Mouse (Mus musculus) gastrocnemius, adult 2 months (tissue): ENCODE results near the gene Caly. TPM values are rescaled to one million over a fixed set of nuclear protein-coding genes. Genes with fewer than 3 reads are reported as not detected.

Experiments
- DNase-seq: peaks from one replicate; pipeline ENCODE4 v3.0.0; 2022
- H3K27ac ChIP-seq: fragments of 200-600 bp; 2 replicates; pipeline ENCODE4 v1.8.1; 2022; ENCODE audit warnings: mild to moderate bottlenecking
- H3K4me3 ChIP-seq: fragments of 200-600 bp; 2 replicates; pipeline ENCODE4 v1.8.1; 2022; ENCODE audit warnings: mild to moderate bottlenecking, moderate library complexity
- CTCF ChIP-seq: fragments of 200-600 bp; IDR thresholded peaks from 2 replicates; pipeline ENCODE4 v1.8.1; 2022; ENCODE audit warnings: antibody characterized with exemption, mild to moderate bottlenecking, moderate library complexity
- intact Hi-C: fragments of 180-260 bp; cut with DNase I; formaldehyde crosslinking; loops from one replicate; pipeline ENCODE4 v1.15.1; 2025
- total RNA-seq, 2 experiments: library from RNA; stranded (reverse); gene quantifications; 2 replicates each; pipeline ENCODE4 v1.2.3; 2021

Gene Caly
- total RNA-seq, 2 experiments from 2014 or later = 0.20 TPM; not detected in 1

DNA sequence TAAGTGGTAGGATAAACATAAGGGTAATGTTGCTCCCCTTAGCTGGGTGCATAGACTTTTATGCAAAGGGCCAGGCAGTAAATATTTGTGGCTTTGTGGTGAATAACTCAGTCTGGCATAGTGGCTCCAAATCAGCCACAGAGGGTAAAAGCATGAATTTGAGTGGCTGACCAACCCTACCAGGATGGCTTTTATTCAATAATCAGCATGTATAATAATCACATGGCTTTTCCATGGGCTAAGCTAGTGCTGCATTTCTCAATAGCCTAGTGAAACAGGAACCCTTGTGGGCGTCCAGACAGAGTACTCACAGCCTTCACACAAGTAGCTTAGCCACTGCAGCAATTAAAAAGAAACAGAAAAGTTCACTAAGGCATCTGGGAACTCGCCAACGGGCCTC, 29.6 kb upstream of the Caly start:
- no peak for TF ChIP-seq CTCF
- intact Hi-C loops = no loop called here
- Histone ChIP-seq H3K27ac (no peak overlapping the region), H3K4me3 (no peak overlapping the region)
- DNase-seq = no peak

DNA sequence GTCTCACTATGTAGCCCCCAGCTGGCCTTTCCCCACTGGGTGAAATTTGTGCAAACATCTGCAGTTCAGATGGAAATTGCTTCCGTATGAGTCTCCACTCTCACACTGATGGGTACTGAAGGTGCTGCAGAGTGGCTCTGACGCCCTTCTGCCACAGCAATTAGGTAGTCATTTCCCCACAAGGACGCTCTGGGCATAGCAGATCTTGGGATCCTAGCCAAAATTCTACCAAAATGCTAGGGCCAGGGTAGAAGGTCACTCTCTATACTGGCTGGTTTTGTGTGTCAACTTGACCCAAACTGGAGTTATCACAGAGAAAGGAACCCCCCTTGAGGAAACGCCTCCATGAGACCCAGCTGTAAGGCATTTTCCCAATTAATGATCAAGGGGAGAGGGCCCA, 21.7 kb upstream of the Caly start:
- intact Hi-C loops = no loop called here
- Histone ChIP-seq H3K27ac (no peak overlapping the region), H3K4me3 (no peak overlapping the region)
- TF ChIP-seq CTCF = no peak
- DNase-seq = no peak

DNA sequence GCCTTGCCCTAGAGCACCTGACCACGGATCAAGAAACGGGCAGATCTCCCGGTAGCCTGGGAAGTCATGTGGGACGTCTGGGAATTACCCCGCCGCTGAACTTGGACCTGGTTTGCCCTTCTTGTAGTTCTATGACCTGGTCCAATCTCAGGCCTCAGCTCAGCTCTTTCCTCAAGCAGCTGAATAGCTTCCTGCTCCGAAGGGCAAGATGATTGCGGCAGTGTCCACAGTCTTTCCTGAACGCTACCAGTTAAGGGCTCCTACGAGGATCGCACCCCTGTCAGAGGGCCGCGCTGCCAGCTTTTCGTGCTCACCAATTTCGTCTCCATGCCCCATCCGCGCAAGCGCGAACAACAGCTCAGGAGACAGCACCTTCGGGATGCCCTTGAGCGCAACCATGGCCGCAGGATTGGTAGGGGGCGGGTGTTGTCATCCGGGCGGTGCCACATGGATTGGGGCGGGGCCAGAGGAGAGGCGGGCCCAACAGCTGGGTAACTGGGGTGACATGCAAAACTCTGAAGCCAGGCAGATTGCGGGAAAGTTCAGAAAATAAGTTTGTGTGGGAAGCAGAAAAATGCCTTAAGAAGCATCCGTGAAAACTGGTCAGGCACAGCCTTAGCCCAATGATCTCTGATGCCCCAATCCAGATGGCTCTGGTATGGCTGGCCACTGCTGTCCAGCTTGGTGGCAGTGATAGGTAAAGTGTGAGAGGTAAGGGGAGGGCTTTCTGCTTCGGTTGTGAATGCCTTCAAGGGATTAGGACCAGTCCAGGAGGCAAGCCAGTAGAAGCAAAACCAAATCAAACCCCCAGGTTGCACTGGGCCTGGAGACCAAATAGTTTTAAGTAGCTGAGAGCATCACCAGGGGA, 19.9 kb upstream of the Caly start, which contains the start of gene Fuom:
Gene Fuom, minus strand, starts transcription at position 449 of the 868 bp plus-strand sequence.
- no peak; the same call in 1 of the 2 replicates for TF ChIP-seq CTCF
- peak within 1 kb of the TSS; percentile 84 for H3K4me3 ChIP-seq
- H3K27ac ChIP-seq = peak within 1 kb of the TSS; percentile 94
- DNase-seq = peak; percentile 92
- intact Hi-C loops = loop anchor here (1.0 kb wide), 1 partner anchor 14 kb away; the partner anchor contains the start of gene Echs1

DNA sequence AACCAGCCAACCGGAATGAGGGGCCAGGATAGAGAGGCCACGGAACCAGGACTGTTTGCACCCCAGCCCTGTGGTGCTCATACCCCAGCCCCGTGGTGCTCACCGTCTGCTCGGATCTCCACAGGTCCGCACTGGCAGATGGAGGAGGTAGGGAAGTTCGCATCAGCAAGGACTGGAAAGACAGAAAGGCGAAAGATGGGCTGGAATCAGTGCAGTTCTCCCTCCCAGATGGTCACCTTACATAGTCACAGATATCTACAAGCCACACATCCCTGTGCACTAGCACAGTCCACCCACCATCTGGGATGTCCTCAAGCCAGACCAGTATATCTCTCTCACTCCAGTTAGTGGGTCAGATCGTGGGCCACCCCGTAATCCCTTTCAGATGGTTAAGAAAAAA, 19.1 kb upstream of the Caly start:
- no peak for TF ChIP-seq CTCF
- intact Hi-C loops = no loop called here
- no peak for DNase-seq
- peak overlapping the region; percentile 84 for H3K4me3 ChIP-seq
- H3K27ac ChIP-seq = peak overlapping the region; percentile 94

DNA sequence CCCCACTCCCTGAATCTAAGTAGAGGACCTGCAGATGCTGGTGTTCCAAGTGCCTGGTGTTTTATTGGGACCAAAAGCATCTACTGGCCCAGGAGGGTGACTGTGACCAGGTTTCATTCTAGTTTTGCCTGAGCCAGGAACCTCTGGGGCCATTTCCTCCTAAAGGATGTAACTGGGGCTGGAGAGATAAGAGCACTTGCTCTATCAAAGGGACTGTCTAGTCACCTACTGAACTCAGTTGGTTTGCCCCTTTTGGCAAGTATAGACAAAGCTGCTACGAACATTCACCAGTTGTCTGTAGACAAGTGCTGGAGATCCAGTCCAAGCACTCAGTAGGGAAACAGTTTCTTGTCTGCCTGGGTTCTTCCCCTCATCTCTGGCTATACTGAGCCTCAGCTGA, 16.1 kb upstream of the Caly start:
- no peak for TF ChIP-seq CTCF
- intact Hi-C loops = no loop called here
- DNase-seq = no peak
- H3K4me3 ChIP-seq = no peak overlapping the region
- no peak overlapping the region for H3K27ac ChIP-seq

DNA sequence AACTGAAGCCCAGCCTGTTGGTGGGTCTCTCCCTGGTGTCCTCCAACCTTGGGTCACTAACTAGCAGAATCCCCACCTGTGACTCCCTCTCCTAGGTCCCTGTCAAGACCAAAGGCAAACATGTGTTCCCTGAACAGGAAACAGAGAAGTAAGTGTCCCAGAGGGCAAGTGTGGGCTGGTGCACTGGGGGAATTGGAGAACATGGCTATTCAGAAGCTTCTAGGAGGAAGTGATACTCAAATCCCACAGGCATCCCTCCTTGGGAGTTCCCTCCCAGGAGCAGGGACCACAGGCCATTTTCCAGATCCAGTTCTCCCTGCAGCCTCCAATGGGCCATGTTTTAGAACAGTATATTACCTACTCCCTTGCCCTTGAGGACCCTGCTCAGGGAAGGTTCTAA, 13.7 kb upstream of the Caly start:
- no peak overlapping the region for H3K4me3 ChIP-seq
- TF ChIP-seq CTCF = no peak
- no peak overlapping the region for H3K27ac ChIP-seq
- intact Hi-C loops = no loop called here
- DNase-seq = no peak

DNA sequence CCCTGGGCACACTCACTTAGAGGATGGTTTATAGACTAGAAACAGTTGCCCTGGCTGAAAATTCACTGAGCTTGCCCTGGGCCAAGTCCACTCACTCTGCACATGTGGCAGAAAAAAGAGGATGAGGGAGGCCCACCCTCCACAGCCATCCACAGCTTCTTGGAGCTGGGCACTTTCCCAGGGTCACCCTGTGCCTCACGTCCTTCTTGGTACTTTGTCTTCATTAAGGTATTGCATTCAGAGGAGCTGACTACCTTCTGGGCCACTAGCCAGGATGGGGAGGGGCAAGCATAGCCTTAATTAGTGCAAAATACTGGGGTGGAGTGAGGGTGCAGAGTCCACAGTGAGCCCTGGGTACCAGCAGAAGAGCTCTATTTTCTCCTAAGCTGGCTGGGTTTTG, 13.2 kb upstream of the Caly start:
- TF ChIP-seq CTCF = no peak
- no peak for DNase-seq
- intact Hi-C loops = no loop called here
- Histone ChIP-seq H3K27ac (no peak overlapping the region), H3K4me3 (no peak overlapping the region)

DNA sequence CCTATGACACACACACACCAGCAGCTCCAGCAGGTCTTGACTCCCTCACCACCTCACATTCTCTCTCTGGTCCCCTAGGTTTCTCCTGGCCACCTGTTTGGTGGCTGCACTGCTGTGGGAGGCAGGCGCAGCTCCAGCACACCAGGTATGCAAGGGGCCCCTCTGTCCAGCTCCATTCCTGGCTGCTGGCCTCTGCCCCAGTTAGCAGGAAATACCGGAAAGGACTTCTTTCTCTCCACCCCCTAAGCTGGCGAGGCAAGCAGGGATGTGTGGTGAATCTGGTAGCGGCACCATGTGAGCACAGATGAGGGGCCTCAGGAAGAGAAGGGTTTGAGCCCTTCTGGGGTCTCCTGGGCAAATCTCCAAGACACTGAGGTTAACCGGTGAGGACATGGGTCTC, 12.6 kb upstream of the Caly start:
- no peak for TF ChIP-seq CTCF
- Histone ChIP-seq H3K4me3 (no peak overlapping the region), H3K27ac (no peak overlapping the region)
- intact Hi-C loops = no loop called here
- no peak for DNase-seq

DNA sequence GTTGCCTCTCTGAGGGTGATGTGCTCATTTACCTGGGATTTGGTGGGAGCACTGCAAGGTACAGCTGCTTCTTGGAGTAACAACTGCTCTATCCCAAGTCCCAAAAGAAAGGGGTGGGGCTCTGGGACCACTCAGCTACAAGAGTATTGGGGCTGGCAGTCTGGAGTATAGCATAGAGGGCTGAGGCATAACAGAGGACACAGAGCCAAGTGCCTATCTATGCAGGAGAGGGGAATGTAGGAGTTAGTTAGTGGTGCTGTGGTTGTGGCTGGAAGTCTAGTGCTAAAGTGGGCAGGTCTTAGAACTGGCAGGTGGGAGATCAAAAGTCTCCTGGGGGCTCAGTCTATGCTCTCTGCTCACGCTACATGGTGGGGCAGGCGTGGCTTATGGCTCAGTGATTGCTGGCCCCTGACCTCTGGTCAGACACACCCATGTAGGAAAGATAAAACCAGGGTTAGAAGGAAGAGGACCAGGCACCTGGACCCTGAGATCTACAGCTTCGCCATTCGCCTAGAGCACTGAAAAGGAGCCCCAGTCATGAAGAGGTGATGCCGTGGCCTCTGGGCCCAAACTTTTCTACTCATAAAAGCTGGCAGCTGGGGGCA, 10.7 kb upstream of the Caly start, which contains the start of gene Prap1:
Gene Prap1, plus strand, starts transcription at position 472 of the 605 bp plus-strand sequence.
- intact Hi-C loops = no loop called here
- Histone ChIP-seq H3K27ac (no peak within 1 kb of the TSS), H3K4me3 (no peak within 1 kb of the TSS)
- TF ChIP-seq CTCF = no peak
- DNase-seq = no peak

DNA sequence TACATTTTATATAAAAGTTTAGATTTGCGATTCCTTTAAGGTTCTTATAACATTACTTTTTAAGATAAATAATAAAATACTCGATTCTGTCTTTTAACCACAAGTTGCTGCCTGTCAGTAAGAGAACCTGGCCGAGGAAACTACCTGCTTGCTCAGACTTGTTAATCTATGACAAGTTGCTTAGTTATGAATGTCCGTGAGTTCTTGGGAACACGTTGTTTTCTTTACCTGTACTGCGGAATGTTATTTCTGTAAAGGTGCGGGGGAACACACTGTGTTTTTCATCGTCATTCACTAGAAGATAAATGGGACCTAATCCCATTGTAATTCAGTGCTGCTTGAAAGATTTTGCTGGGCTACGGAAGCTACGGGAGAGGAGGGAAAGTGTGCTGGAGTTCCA, 8.3 kb upstream of the Caly start:
- intact Hi-C loops = no loop called here
- no peak overlapping the region for H3K27ac ChIP-seq
- no peak for TF ChIP-seq CTCF

DNA sequence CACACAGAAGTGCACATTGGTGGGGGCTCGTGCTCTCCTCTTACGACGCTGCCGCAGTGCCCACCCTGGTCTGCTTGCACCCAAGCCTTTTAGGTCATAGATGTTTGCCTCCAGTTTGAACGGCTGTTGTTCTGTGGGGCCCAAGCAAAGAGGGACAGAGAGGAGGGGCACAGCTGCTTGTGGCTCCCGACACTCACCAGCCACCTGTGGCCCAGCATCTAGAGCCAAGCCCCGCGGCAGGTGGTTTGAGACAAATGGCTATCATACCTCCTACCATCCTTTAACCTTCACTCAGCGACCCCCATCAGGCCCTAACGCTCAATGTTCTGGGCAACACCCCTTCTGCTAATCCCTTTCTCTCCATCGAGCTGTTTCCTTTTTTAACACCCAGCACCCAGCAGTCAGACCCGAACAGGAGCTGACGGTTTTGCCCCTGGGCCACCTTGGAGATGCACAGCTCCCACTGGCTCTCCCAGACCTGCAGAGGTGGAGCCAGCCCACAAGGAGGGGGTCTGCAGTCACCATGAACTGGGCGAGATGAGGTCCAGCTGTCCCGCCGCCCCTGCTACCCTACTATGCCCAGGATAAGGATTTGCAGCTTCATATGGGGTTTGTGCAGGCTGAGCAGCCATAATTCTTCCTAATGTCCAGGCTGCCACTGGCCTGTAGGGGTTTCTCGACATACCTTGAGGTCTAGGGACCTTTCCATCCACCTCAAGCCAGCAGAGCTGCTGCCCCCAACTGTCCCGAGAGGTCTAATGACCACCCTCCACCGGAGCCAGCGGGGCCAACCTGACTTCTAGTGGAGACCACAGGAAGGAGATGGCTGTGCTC, 723 bp downstream of the Caly start:
- no peak for TF ChIP-seq CTCF
- intact Hi-C loops = no loop called here
- no peak for DNase-seq
- Histone ChIP-seq H3K4me3 (no peak overlapping the region), H3K27ac (no peak overlapping the region)

More for the DNA sequence above, 8.3 kb upstream of the Caly start:
- DNase-seq = no peak
- H3K4me3 ChIP-seq = no peak overlapping the region

DNA sequence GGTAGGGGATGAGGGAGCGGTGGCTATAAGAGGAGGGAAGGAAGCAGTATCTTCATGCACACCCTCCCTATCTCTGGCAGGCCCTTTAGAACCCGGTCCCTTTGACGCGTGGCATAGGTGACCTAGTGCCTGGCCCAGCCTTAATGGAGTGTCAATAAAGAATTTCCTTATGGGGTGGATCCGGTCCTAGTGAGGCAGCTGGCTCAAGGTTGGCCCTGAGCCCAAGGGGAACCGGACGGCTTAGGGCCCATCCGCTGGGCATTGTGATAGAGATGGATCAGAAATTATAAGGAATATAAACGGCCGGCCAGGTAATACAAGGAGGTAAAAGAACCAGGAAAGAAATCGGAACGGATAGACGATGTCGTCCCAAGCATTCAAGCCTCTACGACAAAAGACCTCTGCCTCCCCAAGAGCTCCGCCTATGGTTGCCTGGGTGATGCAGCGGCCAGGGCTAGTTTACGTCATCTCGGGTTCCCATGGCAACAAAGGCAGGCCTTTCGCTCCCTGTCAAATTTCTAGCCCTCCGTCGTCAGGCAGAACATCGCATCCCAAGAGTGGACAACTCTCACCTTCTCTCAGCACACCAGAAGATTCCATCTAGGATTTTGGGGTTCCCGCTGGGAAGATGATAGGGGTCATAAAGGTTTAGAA, 1.7 kb downstream of the Caly start:
- H3K4me3 ChIP-seq = peak overlapping the region; percentile 19
- peak; percentile 59 for DNase-seq
- intact Hi-C loops = no loop called here
- TF ChIP-seq CTCF = no peak
- H3K27ac ChIP-seq = no peak overlapping the region
